Mouse (Mus musculus): Measurements from ENCODE around the gene Gas2. TPM values are rescaled to one million over a fixed set of nuclear protein-coding genes. Genes with fewer than 3 reads are reported as not detected.

The Gas2 gene
- polyA plus RNA-seq, 1 experiment from 2014 or later: 60.9 TPM

- no peaks in the 10 kb centered on the region for H3K36me3 ChIP-seq (replicated peaks; ENCODE audit: control insufficient read depth, insufficient read depth, low read depth, low read length)
- H3K4me1 ChIP-seq (ENCODE audit: control insufficient read depth, insufficient read depth, low read length): no peaks in the 10 kb centered on the region
- ATAC-seq (replicated peaks; ENCODE audit: insufficient number of reproducible peaks, low FRiP score, low TSS enrichment, low read depth) (peak; percentile 59), DNase-seq (ENCODE audit: low spot score) (no peak)
- H3K27me3 ChIP-seq (ENCODE audit: control insufficient read depth, insufficient read depth, low read length): no peaks in the 10 kb centered on the region
- no peaks in the 10 kb centered on the region for H3K9me3 ChIP-seq (replicated peaks; ENCODE audit: control insufficient read depth, low read length)
- no peak overlapping the region for H3K27ac ChIP-seq (replicated peaks; ENCODE audit: low read depth, low read length)
- WGBS: 51% methylated on average over 7 of the region's 7 CpGs
- no peak overlapping the region for H3K4me2 ChIP-seq (ENCODE audit: low read depth, low read length)
- no peak overlapping the region for H3K4me3 ChIP-seq (ENCODE audit: low read depth, low read length)
- H3K9ac ChIP-seq (replicated peaks; ENCODE audit: low read length): no peak overlapping the region
These were observed 29.9 kb upstream of the Gas2 start for GRCm38 (mm10) chr7:51831917-51832316.

GRCm38 (mm10) chr7:51840515-51840914 is 21.3 kb upstream of the Gas2 start:
- Histone ChIP-seq H3K4me3 (ENCODE audit: low read depth, low read length) (no peak overlapping the region), H3K9ac (replicated peaks; ENCODE audit: low read length) (no peak overlapping the region), H3K27ac (replicated peaks; ENCODE audit: low read depth, low read length) (no peak overlapping the region), H3K9me3 (replicated peaks; ENCODE audit: control insufficient read depth, low read length) (no peaks in the 10 kb centered on the region), H3K36me3 (replicated peaks; ENCODE audit: control insufficient read depth, insufficient read depth, low read depth, low read length) (no peaks in the 10 kb centered on the region), H3K27me3 (ENCODE audit: control insufficient read depth, insufficient read depth, low read length) (no peaks in the 10 kb centered on the region), H3K4me2 (ENCODE audit: low read depth, low read length) (no peak overlapping the region), H3K4me1 (ENCODE audit: control insufficient read depth, insufficient read depth, low read length) (no peaks in the 10 kb centered on the region)
- 85% methylated on average over 7 of the region's 7 CpGs for WGBS
- no peak for DNase-seq (ENCODE audit: low spot score)
- no peak for ATAC-seq (replicated peaks; ENCODE audit: insufficient number of reproducible peaks, low FRiP score, low TSS enrichment, low read depth)

- Histone ChIP-seq H3K4me3 (ENCODE audit: low read depth, low read length) (no peak overlapping the region), H3K4me2 (ENCODE audit: low read depth, low read length) (no peak overlapping the region), H3K4me1 (ENCODE audit: control insufficient read depth, insufficient read depth, low read length) (no peaks in the 10 kb centered on the region), H3K9ac (replicated peaks; ENCODE audit: low read length) (no peak overlapping the region), H3K36me3 (replicated peaks; ENCODE audit: control insufficient read depth, insufficient read depth, low read depth, low read length) (no peaks in the 10 kb centered on the region), H3K27ac (replicated peaks; ENCODE audit: low read depth, low read length) (no peak overlapping the region), H3K27me3 (ENCODE audit: control insufficient read depth, insufficient read depth, low read length) (no peaks in the 10 kb centered on the region), H3K9me3 (replicated peaks; ENCODE audit: control insufficient read depth, low read length) (no peaks in the 10 kb centered on the region)
- 90% methylated on average over 6 of the region's 6 CpGs for WGBS
- DNase-seq (ENCODE audit: low spot score) (no peak), ATAC-seq (replicated peaks; ENCODE audit: insufficient number of reproducible peaks, low FRiP score, low TSS enrichment, low read depth) (no peak)
These were observed 10.9 kb upstream of the Gas2 start for GRCm38 (mm10) chr7:51850877-51851276.

- no peaks in the 10 kb centered on the region for H3K36me3 ChIP-seq (replicated peaks; ENCODE audit: control insufficient read depth, insufficient read depth, low read depth, low read length)
- H3K4me1 ChIP-seq (ENCODE audit: control insufficient read depth, insufficient read depth, low read length): no peaks in the 10 kb centered on the region
- H3K9ac ChIP-seq (replicated peaks; ENCODE audit: low read length): no peak overlapping the region
- 89% methylated on average over 5 of the region's 5 CpGs for WGBS
- no peak overlapping the region for H3K4me3 ChIP-seq (ENCODE audit: low read depth, low read length)
- ATAC-seq (replicated peaks; ENCODE audit: insufficient number of reproducible peaks, low FRiP score, low TSS enrichment, low read depth): no peak
- no peak for DNase-seq (ENCODE audit: low spot score)
- H3K27me3 ChIP-seq (ENCODE audit: control insufficient read depth, insufficient read depth, low read length): no peaks in the 10 kb centered on the region
- no peak overlapping the region for H3K4me2 ChIP-seq (ENCODE audit: low read depth, low read length)
- no peak overlapping the region for H3K27ac ChIP-seq (replicated peaks; ENCODE audit: low read depth, low read length)
- H3K9me3 ChIP-seq (replicated peaks; ENCODE audit: control insufficient read depth, low read length): no peaks in the 10 kb centered on the region
These were observed 9.8 kb upstream of the Gas2 start for GRCm38 (mm10) chr7:51851890-51852507.

- Histone ChIP-seq H3K4me1 (ENCODE audit: control insufficient read depth, insufficient read depth, low read length) (peaks cover 2% of the 10 kb centered on the region; the same call in 1 of the 2 replicates), H3K27me3 (ENCODE audit: control insufficient read depth, insufficient read depth, low read length) (no peaks in the 10 kb centered on the region), H3K36me3 (replicated peaks; ENCODE audit: control insufficient read depth, insufficient read depth, low read depth, low read length) (no peaks in the 10 kb centered on the region), H3K4me3 (ENCODE audit: low read depth, low read length) (peak within 1 kb of the TSS; percentile 77), H3K9ac (replicated peaks; ENCODE audit: low read length) (peak within 1 kb of the TSS; percentile 90), H3K27ac (replicated peaks; ENCODE audit: low read depth, low read length) (peak within 1 kb of the TSS; percentile 90), H3K9me3 (replicated peaks; ENCODE audit: control insufficient read depth, low read length) (no peaks in the 10 kb centered on the region), H3K4me2 (ENCODE audit: low read depth, low read length) (peak within 1 kb of the TSS; percentile 76)
- DNase-seq (ENCODE audit: low spot score): peak; percentile 98
- WGBS: under 1% methylated on average over 36 of the region's 43 CpGs
- ATAC-seq (replicated peaks; ENCODE audit: insufficient number of reproducible peaks, low FRiP score, low TSS enrichment, low read depth): peak; percentile 97
These were observed 280 bp downstream of the Gas2 start, which contains the start of gene Fancf for GRCm38 (mm10) chr7:51862097-51862492. Fancf (minus strand) TSS chr7:51862267.

GRCm38 (mm10) chr7:51862842-51863241 is 1.0 kb downstream of the Gas2 start:
- no peaks in the 10 kb centered on the region for H3K9me3 ChIP-seq (replicated peaks; ENCODE audit: control insufficient read depth, low read length)
- ATAC-seq (replicated peaks; ENCODE audit: insufficient number of reproducible peaks, low FRiP score, low TSS enrichment, low read depth) (no peak), DNase-seq (ENCODE audit: low spot score) (no peak)
- H3K27me3 ChIP-seq (ENCODE audit: control insufficient read depth, insufficient read depth, low read length): no peaks in the 10 kb centered on the region
- 47% methylated on average over 3 of the region's 3 CpGs for WGBS
- H3K4me1 ChIP-seq (ENCODE audit: control insufficient read depth, insufficient read depth, low read length): peaks cover 2% of the 10 kb centered on the region; the same call in 1 of the 2 replicates
- no peak overlapping the region for H3K27ac ChIP-seq (replicated peaks; ENCODE audit: low read depth, low read length)
- H3K4me2 ChIP-seq (ENCODE audit: low read depth, low read length): peak overlapping the region; percentile 59
- H3K36me3 ChIP-seq (replicated peaks; ENCODE audit: control insufficient read depth, insufficient read depth, low read depth, low read length): no peaks in the 10 kb centered on the region
- peak overlapping the region; percentile 77 for H3K4me3 ChIP-seq (ENCODE audit: low read depth, low read length)
- peak overlapping the region; percentile 90; the same call in 1 of the 2 replicates for H3K9ac ChIP-seq (replicated peaks; ENCODE audit: low read length)

- ATAC-seq (replicated peaks; ENCODE audit: insufficient number of reproducible peaks, low FRiP score, low TSS enrichment, low read depth) (no peak), DNase-seq (ENCODE audit: low spot score) (no peak)
These were observed 3.5 kb downstream of the Gas2 start for GRCm38 (mm10) chr7:51865336-51865735.

GRCm38 (mm10) chr7:51867983-51868382 is 6.2 kb downstream of the Gas2 start:
- H3K27me3 ChIP-seq (ENCODE audit: control insufficient read depth, insufficient read depth, low read length): no peaks in the 10 kb centered on the region
- H3K9ac ChIP-seq (replicated peaks; ENCODE audit: low read length): no peak overlapping the region
- H3K36me3 ChIP-seq (replicated peaks; ENCODE audit: control insufficient read depth, insufficient read depth, low read depth, low read length): no peaks in the 10 kb centered on the region
- no peak overlapping the region for H3K27ac ChIP-seq (replicated peaks; ENCODE audit: low read depth, low read length)
- WGBS: 80% methylated on average over 1 of the region's 1 CpGs
- no peak overlapping the region for H3K4me3 ChIP-seq (ENCODE audit: low read depth, low read length)
- H3K4me1 ChIP-seq (ENCODE audit: control insufficient read depth, insufficient read depth, low read length): no peaks in the 10 kb centered on the region
- no peak overlapping the region for H3K4me2 ChIP-seq (ENCODE audit: low read depth, low read length)
- DNase-seq (ENCODE audit: low spot score) (no peak), ATAC-seq (replicated peaks; ENCODE audit: insufficient number of reproducible peaks, low FRiP score, low TSS enrichment, low read depth) (no peak)
- no peaks in the 10 kb centered on the region for H3K9me3 ChIP-seq (replicated peaks; ENCODE audit: control insufficient read depth, low read length)

More at GRCm38 (mm10) chr7:51865336-51865735, 3.5 kb downstream of the Gas2 start:
- no peak overlapping the region for H3K4me2 ChIP-seq (ENCODE audit: low read depth, low read length)
- 68% methylated on average over 1 of the region's 1 CpGs for WGBS
- peaks cover 2% of the 10 kb centered on the region; the same call in 1 of the 2 replicates for H3K4me1 ChIP-seq (ENCODE audit: control insufficient read depth, insufficient read depth, low read length)
- H3K36me3 ChIP-seq (replicated peaks; ENCODE audit: control insufficient read depth, insufficient read depth, low read depth, low read length): no peaks in the 10 kb centered on the region
- H3K27ac ChIP-seq (replicated peaks; ENCODE audit: low read depth, low read length): no peak overlapping the region
- no peaks in the 10 kb centered on the region for H3K9me3 ChIP-seq (replicated peaks; ENCODE audit: control insufficient read depth, low read length)
- H3K27me3 ChIP-seq (ENCODE audit: control insufficient read depth, insufficient read depth, low read length): no peaks in the 10 kb centered on the region
- H3K4me3 ChIP-seq (ENCODE audit: low read depth, low read length): no peak overlapping the region
- no peak overlapping the region for H3K9ac ChIP-seq (replicated peaks; ENCODE audit: low read length)

Measured in embryonic facial prominence, embryonic 11.5 days (tissue).